Mouse (Mus musculus) sigmoid colon, adult 10 weeks (tissue): ENCODE results near the gene Oaz1. TPM values are rescaled to one million over a fixed set of nuclear protein-coding genes. Genes with fewer than 3 reads are reported as not detected.

Source experiments
- polyA plus RNA-seq: library from polyadenylated mRNA; stranded (reverse); fragments of 350-450 nt; fragmentation: Illumina TruSeq; extraction: RNeasy Lipid Tissue Mini Kit (QIAGEN cat#74804); gene quantifications from one replicate; pipeline ENCODE4 v1.2.3, GENCODE M21; 2014; ENCODE audit warnings: low read depth, low replicate concordance

Gene Oaz1
- 116 TPM for polyA plus RNA-seq

GRCm38 (mm10) chr10:80826151-80827062 is at the start of gene Oaz1:
Gene Oaz1, plus strand, starts transcription at chr10:80826656.

GRCm38 (mm10) chr10:80798150-80799006 is 28.1 kb upstream of the Oaz1 start, which contains the start of the genes Sf3a2 and Plekhj1:
Gene Sf3a2, plus strand, starts transcription at chr10:80798198.
Gene Plekhj1, minus strand, starts transcription at chr10:80798626.

GRCm38 (mm10) chr10:80804916-80805315 is 21.5 kb upstream of the Oaz1 start, which contains the start of gene Amh:
Gene Amh, plus strand, starts transcription at chr10:80805243.

GRCm38 (mm10) chr10:80813366-80813765 is 13.1 kb upstream of the Oaz1 start, which contains the start of gene Jsrp1:
Gene Jsrp1, minus strand, starts transcription at chr10:80813498.

GRCm38 (mm10) chr10:80843931-80844547 is 17.6 kb downstream of the Oaz1 start, which contains the start of gene Lingo3:
Gene Lingo3, minus strand, starts transcription at chr10:80844039.

GRCm38 (mm10) chr10:80854913-80855748 is 28.7 kb downstream of the Oaz1 start, which contains the start of the genes Lsm7 and Sppl2b:
Gene Lsm7, minus strand, starts transcription at chr10:80855209.
Gene Sppl2b, plus strand, starts transcription at chr10:80855275.

GRCm38 (mm10) chr10:80871581-80871980 is 45.1 kb downstream of the Oaz1 start, which contains the start of gene Tmprss9:
Gene Tmprss9, plus strand, starts transcription at chr10:80871848.

Other genes with a start within 250 kb of the Oaz1 start
- gene Klf16, start 249.3 kb upstream of the Oaz1 start, polyA plus RNA-seq: 2.7 TPM
- gene Abhd17a, start 236.3 kb upstream of the Oaz1 start, polyA plus RNA-seq: not detected
- gene Scamp4, start 223.8 kb upstream of the Oaz1 start, polyA plus RNA-seq: 1.9 TPM
- not detected for gene Adat3, start 223.8 kb upstream of the Oaz1 start, polyA plus RNA-seq
- not detected for gene Gm49322, start 220.6 kb upstream of the Oaz1 start, polyA plus RNA-seq
- 1.1 TPM for gene Csnk1g2, start 203.8 kb upstream of the Oaz1 start, polyA plus RNA-seq
- 0.22 TPM for gene Btbd2, start 169.6 kb upstream of the Oaz1 start, polyA plus RNA-seq
- gene Mknk2, start 148.5 kb upstream of the Oaz1 start, polyA plus RNA-seq: 3.6 TPM
- 4.6 TPM for gene Mob3a, start 124.7 kb upstream of the Oaz1 start, polyA plus RNA-seq
- gene Izumo4, start 124.5 kb upstream of the Oaz1 start, polyA plus RNA-seq: 3.5 TPM
- gene Ap3d1, start 84.4 kb upstream of the Oaz1 start, polyA plus RNA-seq: 14.0 TPM
- 3.0 TPM for gene Dot1l, start 71.5 kb upstream of the Oaz1 start, polyA plus RNA-seq
- gene Sf3a2, start 28.5 kb upstream of the Oaz1 start, polyA plus RNA-seq: 2.4 TPM
- 3.9 TPM for gene Plekhj1, start 28.0 kb upstream of the Oaz1 start, polyA plus RNA-seq
- gene Amh, start 21.4 kb upstream of the Oaz1 start, polyA plus RNA-seq: not detected
- not detected for gene Jsrp1, start 13.2 kb upstream of the Oaz1 start, polyA plus RNA-seq
- not detected for gene Lingo3, start 17.4 kb downstream of the Oaz1 start, polyA plus RNA-seq
- 2.8 TPM for gene Lsm7, start 28.6 kb downstream of the Oaz1 start, polyA plus RNA-seq
- gene Sppl2b, start 28.6 kb downstream of the Oaz1 start, polyA plus RNA-seq: not detected
- not detected for gene Tmprss9, start 45.2 kb downstream of the Oaz1 start, polyA plus RNA-seq
- gene Timm13, start 74.3 kb downstream of the Oaz1 start, polyA plus RNA-seq: not detected
- gene Lmnb2, start 91.6 kb downstream of the Oaz1 start, polyA plus RNA-seq: 1.2 TPM
- gene Gadd45b, start 103.4 kb downstream of the Oaz1 start, polyA plus RNA-seq: 12.3 TPM
- 0.76 TPM for gene Gng7, start 188.3 kb downstream of the Oaz1 start, polyA plus RNA-seq
- not detected for gene Diras1, start 199.0 kb downstream of the Oaz1 start, polyA plus RNA-seq
- gene Slc39a3, start 210.8 kb downstream of the Oaz1 start, polyA plus RNA-seq: 0.41 TPM
- gene Sgta, start 233.5 kb downstream of the Oaz1 start, polyA plus RNA-seq: 1.3 TPM
- not detected for gene Thop1, start 243.4 kb downstream of the Oaz1 start, polyA plus RNA-seq